Mouse (Mus musculus): Measurements from ENCODE around the gene Gm20388. TPM values are rescaled to one million over a fixed set of nuclear protein-coding genes. Genes with fewer than 3 reads are reported as not detected.

Gene Gm20388
- polyA plus RNA-seq, 1 experiment from 2014 or later = not detected

GRCm38 (mm10) chr8:120004705-120005381, 94.2 kb downstream of the Gm20388 start:
- Histone ChIP-seq H3K4me2 (no peak overlapping the region), H3K4me1 (ENCODE audit: control insufficient read depth, insufficient read depth, low read length) (no peaks in the 10 kb centered on the region), H3K27ac (ENCODE audit: low read depth, low read length) (no peak overlapping the region), H3K27me3 (ENCODE audit: control insufficient read depth, insufficient read depth, low read length) (no peaks in the 10 kb centered on the region), H3K36me3 (ENCODE audit: control insufficient read depth, insufficient read depth, low read length) (no peaks in the 10 kb centered on the region), H3K4me3 (ENCODE audit: low read depth, low read length) (no peak overlapping the region), H3K9ac (ENCODE audit: low read length) (no peak overlapping the region), H3K9me3 (ENCODE audit: control insufficient read depth, low read length) (no peaks in the 10 kb centered on the region)
- 52% methylated on average over 2 of the region's 2 CpGs for WGBS
- no peak for DNase-seq (ENCODE audit: low spot score, missing footprints)
- ATAC-seq (ENCODE audit: low FRiP score) = no peak

- Histone ChIP-seq H3K4me1 (ENCODE audit: control insufficient read depth, insufficient read depth, low read length) (no peaks in the 10 kb centered on the region), H3K27ac (ENCODE audit: low read depth, low read length) (no peak overlapping the region), H3K9ac (ENCODE audit: low read length) (peak overlapping the region; percentile 24; the same call in 1 of the 2 replicates), H3K4me3 (ENCODE audit: low read depth, low read length) (no peak overlapping the region), H3K36me3 (ENCODE audit: control insufficient read depth, insufficient read depth, low read length) (no peaks in the 10 kb centered on the region), H3K9me3 (ENCODE audit: control insufficient read depth, low read length) (no peaks in the 10 kb centered on the region), H3K4me2 (no peak overlapping the region), H3K27me3 (ENCODE audit: control insufficient read depth, insufficient read depth, low read length) (no peaks in the 10 kb centered on the region)
- DNase-seq (ENCODE audit: low spot score, missing footprints) (no peak), ATAC-seq (ENCODE audit: low FRiP score) (no peak)
- 46% methylated on average over 9 of the region's 9 CpGs for WGBS
Measured at GRCm38 (mm10) chr8:120006645-120007160, 96.1 kb downstream of the Gm20388 start.

GRCm38 (mm10) chr8:120007178-120007577, 96.5 kb downstream of the Gm20388 start:
- ATAC-seq (ENCODE audit: low FRiP score) (no peak), DNase-seq (ENCODE audit: low spot score, missing footprints) (no peak)
- WGBS = 80% methylated on average over 9 of the region's 9 CpGs
- Histone ChIP-seq H3K27ac (ENCODE audit: low read depth, low read length) (no peak overlapping the region), H3K27me3 (ENCODE audit: control insufficient read depth, insufficient read depth, low read length) (peaks cover 2% of the 10 kb centered on the region; the same call in 1 of the 2 replicates), H3K9ac (ENCODE audit: low read length) (no peak overlapping the region), H3K4me3 (ENCODE audit: low read depth, low read length) (no peak overlapping the region), H3K4me2 (no peak overlapping the region), H3K36me3 (ENCODE audit: control insufficient read depth, insufficient read depth, low read length) (no peaks in the 10 kb centered on the region), H3K4me1 (ENCODE audit: control insufficient read depth, insufficient read depth, low read length) (no peaks in the 10 kb centered on the region), H3K9me3 (ENCODE audit: control insufficient read depth, low read length) (no peaks in the 10 kb centered on the region)

GRCm38 (mm10) chr8:120009284-120009683, 98.6 kb downstream of the Gm20388 start:
- WGBS = 69% methylated on average over 6 of the region's 6 CpGs
- ATAC-seq (ENCODE audit: low FRiP score) (no peak), DNase-seq (ENCODE audit: low spot score, missing footprints) (no peak)
- Histone ChIP-seq H3K9me3 (ENCODE audit: control insufficient read depth, low read length) (no peaks in the 10 kb centered on the region), H3K9ac (ENCODE audit: low read length) (no peak overlapping the region), H3K4me3 (ENCODE audit: low read depth, low read length) (no peak overlapping the region), H3K4me1 (ENCODE audit: control insufficient read depth, insufficient read depth, low read length) (no peaks in the 10 kb centered on the region), H3K36me3 (ENCODE audit: control insufficient read depth, insufficient read depth, low read length) (no peaks in the 10 kb centered on the region), H3K27me3 (ENCODE audit: control insufficient read depth, insufficient read depth, low read length) (peaks cover 2% of the 10 kb centered on the region; the same call in 1 of the 2 replicates), H3K27ac (ENCODE audit: low read depth, low read length) (no peak overlapping the region), H3K4me2 (no peak overlapping the region)

GRCm38 (mm10) chr8:120012491-120012890, 101.8 kb downstream of the Gm20388 start:
- DNase-seq (ENCODE audit: low spot score, missing footprints) = no peak
- ATAC-seq (ENCODE audit: low FRiP score) = no peak
- Histone ChIP-seq H3K4me2 (no peak overlapping the region), H3K4me1 (ENCODE audit: control insufficient read depth, insufficient read depth, low read length) (no peaks in the 10 kb centered on the region), H3K9me3 (ENCODE audit: control insufficient read depth, low read length) (no peaks in the 10 kb centered on the region), H3K36me3 (ENCODE audit: control insufficient read depth, insufficient read depth, low read length) (no peaks in the 10 kb centered on the region), H3K9ac (ENCODE audit: low read length) (no peak overlapping the region), H3K27ac (ENCODE audit: low read depth, low read length) (no peak overlapping the region), H3K4me3 (ENCODE audit: low read depth, low read length) (no peak overlapping the region), H3K27me3 (ENCODE audit: control insufficient read depth, insufficient read depth, low read length) (peaks cover 2% of the 10 kb centered on the region; the same call in 1 of the 2 replicates)
- 91% methylated on average over 8 of the region's 8 CpGs for WGBS

- Histone ChIP-seq H3K27ac (ENCODE audit: low read depth, low read length) (no peak overlapping the region), H3K4me3 (ENCODE audit: low read depth, low read length) (no peak overlapping the region), H3K9ac (ENCODE audit: low read length) (no peak overlapping the region), H3K27me3 (ENCODE audit: control insufficient read depth, insufficient read depth, low read length) (peaks cover 2% of the 10 kb centered on the region; the same call in 1 of the 2 replicates), H3K36me3 (ENCODE audit: control insufficient read depth, insufficient read depth, low read length) (no peaks in the 10 kb centered on the region), H3K4me2 (no peak overlapping the region), H3K9me3 (ENCODE audit: control insufficient read depth, low read length) (no peaks in the 10 kb centered on the region), H3K4me1 (ENCODE audit: control insufficient read depth, insufficient read depth, low read length) (no peaks in the 10 kb centered on the region)
- DNase-seq (ENCODE audit: low spot score, missing footprints) (no peak), ATAC-seq (ENCODE audit: low FRiP score) (no peak)
- 27% methylated on average over 9 of the region's 9 CpGs for WGBS
Measured at GRCm38 (mm10) chr8:120012927-120013326, 102.3 kb downstream of the Gm20388 start.

- H3K4me3 ChIP-seq (ENCODE audit: low read depth, low read length) = no peak overlapping the region
- H3K27me3 ChIP-seq (ENCODE audit: control insufficient read depth, insufficient read depth, low read length) = peaks cover 2% of the 10 kb centered on the region; the same call in 1 of the 2 replicates
- H3K9ac ChIP-seq (ENCODE audit: low read length) = no peak overlapping the region
- no peak for ATAC-seq (ENCODE audit: low FRiP score)
- H3K4me2 ChIP-seq = no peak overlapping the region
- no peaks in the 10 kb centered on the region for H3K36me3 ChIP-seq (ENCODE audit: control insufficient read depth, insufficient read depth, low read length)
- no peak overlapping the region for H3K27ac ChIP-seq (ENCODE audit: low read depth, low read length)
- 77% methylated on average over 15 of the region's 15 CpGs for WGBS
- DNase-seq (ENCODE audit: low spot score, missing footprints) = no peak
- H3K4me1 ChIP-seq (ENCODE audit: control insufficient read depth, insufficient read depth, low read length) = peaks cover 3% of the 10 kb centered on the region; the same call in 1 of the 2 replicates
- no peaks in the 10 kb centered on the region for H3K9me3 ChIP-seq (ENCODE audit: control insufficient read depth, low read length)
Measured at GRCm38 (mm10) chr8:120014267-120015023, 103.8 kb downstream of the Gm20388 start.

GRCm38 (mm10) chr8:120015916-120016315, 105.3 kb downstream of the Gm20388 start:
- no peak for ATAC-seq (ENCODE audit: low FRiP score)
- H3K4me1 ChIP-seq (ENCODE audit: control insufficient read depth, insufficient read depth, low read length) = peaks cover 3% of the 10 kb centered on the region; the same call in 1 of the 2 replicates
- H3K36me3 ChIP-seq (ENCODE audit: control insufficient read depth, insufficient read depth, low read length) = no peaks in the 10 kb centered on the region
- H3K9ac ChIP-seq (ENCODE audit: low read length) = no peak overlapping the region
- DNase-seq (ENCODE audit: low spot score, missing footprints) = no peak
- H3K4me3 ChIP-seq (ENCODE audit: low read depth, low read length) = no peak overlapping the region
- H3K4me2 ChIP-seq = no peak overlapping the region
- H3K27me3 ChIP-seq (ENCODE audit: control insufficient read depth, insufficient read depth, low read length) = peaks cover 2% of the 10 kb centered on the region; the same call in 1 of the 2 replicates
- no peaks in the 10 kb centered on the region for H3K9me3 ChIP-seq (ENCODE audit: control insufficient read depth, low read length)
- no peak overlapping the region for H3K27ac ChIP-seq (ENCODE audit: low read depth, low read length)
- 89% methylated on average over 8 of the region's 8 CpGs for WGBS

- DNase-seq (ENCODE audit: low spot score, missing footprints) (no peak), ATAC-seq (ENCODE audit: low FRiP score) (no peak)
- no peak overlapping the region for H3K9ac ChIP-seq (ENCODE audit: low read length)
- H3K4me1 ChIP-seq (ENCODE audit: control insufficient read depth, insufficient read depth, low read length) = peaks cover 3% of the 10 kb centered on the region; the same call in 1 of the 2 replicates
- no peaks in the 10 kb centered on the region for H3K36me3 ChIP-seq (ENCODE audit: control insufficient read depth, insufficient read depth, low read length)
- no peak overlapping the region for H3K4me2 ChIP-seq
- no peak overlapping the region for H3K27ac ChIP-seq (ENCODE audit: low read depth, low read length)
- no peak overlapping the region for H3K4me3 ChIP-seq (ENCODE audit: low read depth, low read length)
- WGBS = 86% methylated on average over 7 of the region's 7 CpGs
- H3K27me3 ChIP-seq (ENCODE audit: control insufficient read depth, insufficient read depth, low read length) = peaks cover 2% of the 10 kb centered on the region; the same call in 1 of the 2 replicates
- H3K9me3 ChIP-seq (ENCODE audit: control insufficient read depth, low read length) = no peaks in the 10 kb centered on the region
Measured at GRCm38 (mm10) chr8:120016424-120016823, 105.8 kb downstream of the Gm20388 start.

Measured in midbrain, embryonic 11.5 days (tissue).